Mouse (Mus musculus) heart, embryonic 11.5 days (tissue): ENCODE results near the gene Pcbp2. TPM values are rescaled to one million over a fixed set of nuclear protein-coding genes. Genes with fewer than 3 reads are reported as not detected.
A peak's percentile ranks its signal among the peaks of the same experiment; 100 is the strongest.

ENCODE experiments used
- ATAC-seq: fragments of 200-750 bp; cut with Nextera tagmentation; replicated peaks from 2 replicates; pipeline ENCODE4 v1.8.0; 2017; ENCODE audit warnings: moderate library complexity; ENCODE audit not compliant: insufficient number of reproducible peaks, low FRiP score, low TSS enrichment
- H3K27ac ChIP-seq: fragments of 300-500 bp; sonication (generic); 2 replicates; pipeline ENCODE4 v1.5.1; 2014; ENCODE audit warnings: mild to moderate bottlenecking, low read depth, low read length
- H3K27me3 ChIP-seq: fragments of 300-500 bp; sonication (generic); 2 replicates; pipeline ENCODE4 v1.6.1; 2014; ENCODE audit warnings: mild to moderate bottlenecking, low read length, mixed read lengths; ENCODE audit not compliant: control insufficient read depth, insufficient read depth
- H3K36me3 ChIP-seq: fragments of 300-500 bp; sonication (generic); 2 replicates; pipeline ENCODE4 v1.6.1; 2014; ENCODE audit warnings: mild to moderate bottlenecking, low read length, moderate library complexity, mixed read lengths; ENCODE audit not compliant: control insufficient read depth, insufficient read depth
- H3K4me1 ChIP-seq: fragments of 300-500 bp; sonication (generic); 2 replicates; pipeline ENCODE4 v1.6.1; 2014; ENCODE audit warnings: low read length; ENCODE audit not compliant: control insufficient read depth, insufficient read depth
- H3K4me2 ChIP-seq: fragments of 300-500 bp; sonication (generic); 2 replicates; pipeline ENCODE4 v1.6.1; 2014; ENCODE audit warnings: mild to moderate bottlenecking, moderate library complexity
- H3K4me3 ChIP-seq: fragments of 300-500 bp; sonication (generic); 2 replicates; pipeline ENCODE4 v1.5.1; 2014; ENCODE audit warnings: low read depth, low read length
- H3K9ac ChIP-seq: fragments of 300-500 bp; sonication (generic); 2 replicates; pipeline ENCODE4 v1.6.1; 2014; ENCODE audit warnings: mild to moderate bottlenecking, low read depth, low read length, moderate library complexity
- H3K9me3 ChIP-seq: fragments of 300-500 bp; sonication (generic); replicated peaks from 2 replicates; pipeline ENCODE4 v1.6.1; 2016; ENCODE audit warnings: low read length; ENCODE audit not compliant: control insufficient read depth
- WGBS: fragments of 180-500 bp; shearing (Covaris S2); extraction: QIAGEN DNeasy Blood & Tissue Kit; methylation state at CpG from one replicate; pipeline ENCODE4 v1.1.7; 2014; ENCODE audit not compliant: insufficient replicate concordance; 5-methylcytosine and 5-hydroxymethylcytosine counted together
- polyA plus RNA-seq: library from polyadenylated mRNA; unstranded; fragments of >200 nt; fragmentation: Nextera tagmentation; extraction: Ambion mirVana; gene quantifications from 2 replicates; pipeline ENCODE4 v1.2.1, GENCODE M21; 2014

The Pcbp2 gene
- polyA plus RNA-seq, 1 experiment from 2014 or later: 213 TPM

- no peaks in the 10 kb centered on the region for H3K9me3 ChIP-seq
Measured at GRCm38 (mm10) chr15:102459381-102459780, 11.0 kb upstream of the Pcbp2 start.

GRCm38 (mm10) chr15:102459847-102460246, 10.5 kb upstream of the Pcbp2 start:
- H3K9ac ChIP-seq: peak overlapping the region; percentile 58; the same call in 1 of the 2 replicates
- peaks cover 11% of the 10 kb centered on the region; the same call in 1 of the 2 replicates for H3K4me1 ChIP-seq
- 0 out of 2 replicates have a peak, but pooled peaks cover 2% of the 10 kb centered on the region for H3K36me3 ChIP-seq
- H3K4me2 ChIP-seq: peak overlapping the region; percentile 75
- no peaks in the 10 kb centered on the region for H3K9me3 ChIP-seq
- peak overlapping the region; percentile 75 for H3K27ac ChIP-seq
- peak; percentile 39 for ATAC-seq
- 49% methylated on average over 5 of the region's 5 CpGs for WGBS
- no peaks in the 10 kb centered on the region for H3K27me3 ChIP-seq
- peak overlapping the region; percentile 56 for H3K4me3 ChIP-seq

More at GRCm38 (mm10) chr15:102459381-102459780, 11.0 kb upstream of the Pcbp2 start:
- 0 out of 2 replicates have a peak, but pooled peaks cover 2% of the 10 kb centered on the region for H3K36me3 ChIP-seq
- WGBS: 26% methylated on average over 6 of the region's 6 CpGs
- peaks cover 11% of the 10 kb centered on the region; the same call in 1 of the 2 replicates for H3K4me1 ChIP-seq
- H3K9ac ChIP-seq: peak overlapping the region; percentile 65
- no peaks in the 10 kb centered on the region for H3K27me3 ChIP-seq
- H3K4me3 ChIP-seq: peak overlapping the region; percentile 56
- no peak for ATAC-seq
- H3K27ac ChIP-seq: peak overlapping the region; percentile 75
- peak overlapping the region; percentile 75 for H3K4me2 ChIP-seq

- Histone ChIP-seq H3K36me3 (0 out of 2 replicates have a peak, but pooled peaks cover 2% of the 10 kb centered on the region), H3K4me3 (peak overlapping the region; percentile 34), H3K4me2 (peak overlapping the region; percentile 75), H3K4me1 (peaks cover 11% of the 10 kb centered on the region; the same call in 1 of the 2 replicates), H3K9ac (peak overlapping the region; percentile 58; the same call in 1 of the 2 replicates), H3K9me3 (no peaks in the 10 kb centered on the region), H3K27me3 (no peaks in the 10 kb centered on the region), H3K27ac (peak overlapping the region; percentile 75)
- no peak for ATAC-seq
- WGBS: 72% methylated on average over 12 of the region's 12 CpGs
Measured at GRCm38 (mm10) chr15:102460409-102460808, 9.9 kb upstream of the Pcbp2 start.

- WGBS: 56% methylated on average over 4 of the region's 4 CpGs
- H3K27ac ChIP-seq: peak overlapping the region; percentile 75
Measured at GRCm38 (mm10) chr15:102460971-102461370, 9.4 kb upstream of the Pcbp2 start.

GRCm38 (mm10) chr15:102461430-102462075, 8.8 kb upstream of the Pcbp2 start:
- Histone ChIP-seq H3K9me3 (no peaks in the 10 kb centered on the region), H3K4me3 (peak overlapping the region; percentile 34), H3K27me3 (no peaks in the 10 kb centered on the region), H3K9ac (peak overlapping the region; percentile 39; the same call in 1 of the 2 replicates), H3K4me1 (peaks cover 11% of the 10 kb centered on the region; the same call in 1 of the 2 replicates), H3K27ac (peak overlapping the region; percentile 75), H3K36me3 (0 out of 2 replicates have a peak, but pooled peaks cover 2% of the 10 kb centered on the region), H3K4me2 (peak overlapping the region; percentile 75)
- WGBS: 75% methylated on average over 9 of the region's 9 CpGs
- no peak for ATAC-seq

More at GRCm38 (mm10) chr15:102460971-102461370, 9.4 kb upstream of the Pcbp2 start:
- Histone ChIP-seq H3K9ac (peak overlapping the region; percentile 39; the same call in 1 of the 2 replicates), H3K4me2 (peak overlapping the region; percentile 75), H3K4me3 (peak overlapping the region; percentile 34), H3K36me3 (0 out of 2 replicates have a peak, but pooled peaks cover 2% of the 10 kb centered on the region), H3K4me1 (peaks cover 11% of the 10 kb centered on the region; the same call in 1 of the 2 replicates), H3K27me3 (no peaks in the 10 kb centered on the region), H3K9me3 (no peaks in the 10 kb centered on the region)
- ATAC-seq: 0 out of 2 replicates have a peak, but pooled peaks have one; percentile 44

GRCm38 (mm10) chr15:102463666-102464065, 6.7 kb upstream of the Pcbp2 start:
- no peak overlapping the region for H3K27ac ChIP-seq
- H3K4me1 ChIP-seq: peaks cover 11% of the 10 kb centered on the region; the same call in 1 of the 2 replicates
- H3K27me3 ChIP-seq: no peaks in the 10 kb centered on the region
- H3K36me3 ChIP-seq: 0 out of 2 replicates have a peak, but pooled peaks cover 2% of the 10 kb centered on the region
- H3K9ac ChIP-seq: no peak overlapping the region
- no peak for ATAC-seq
- no peak overlapping the region for H3K4me2 ChIP-seq
- no peak overlapping the region for H3K4me3 ChIP-seq
- H3K9me3 ChIP-seq: no peaks in the 10 kb centered on the region; the same call in 1 of the 2 replicates

- no peak overlapping the region for H3K9ac ChIP-seq
- 95% methylated on average over 9 of the region's 9 CpGs for WGBS
- no peak overlapping the region for H3K4me3 ChIP-seq
- peaks cover 7% of the 10 kb centered on the region for H3K4me1 ChIP-seq
- H3K4me2 ChIP-seq: no peak overlapping the region
- H3K36me3 ChIP-seq: no peaks in the 10 kb centered on the region; the same call in none of the 2 replicates
- no peaks in the 10 kb centered on the region; the same call in 1 of the 2 replicates for H3K9me3 ChIP-seq
- no peak overlapping the region for H3K27ac ChIP-seq
- no peak for ATAC-seq
- no peaks in the 10 kb centered on the region for H3K27me3 ChIP-seq
Measured at GRCm38 (mm10) chr15:102468675-102469370, 1.5 kb upstream of the Pcbp2 start.

- no peaks in the 10 kb centered on the region; the same call in 1 of the 2 replicates for H3K9me3 ChIP-seq
- H3K4me1 ChIP-seq: peaks cover 7% of the 10 kb centered on the region
- peak; percentile 70 for ATAC-seq
- peaks cover 8% of the 10 kb centered on the region for H3K36me3 ChIP-seq
- no peaks in the 10 kb centered on the region for H3K27me3 ChIP-seq
- H3K9ac ChIP-seq: peak overlapping the region; percentile 77
- peak overlapping the region; percentile 90 for H3K27ac ChIP-seq
- H3K4me3 ChIP-seq: peak overlapping the region; percentile 75
- 2% methylated on average over 22 of the region's 67 CpGs for WGBS
- peak overlapping the region; percentile 80 for H3K4me2 ChIP-seq
Measured at GRCm38 (mm10) chr15:102470605-102471294, 411 bp downstream of the Pcbp2 start.
